Mouse (Mus musculus): ENCODE measurements around the gene Pcsk1. TPM values are rescaled to one million over a fixed set of nuclear protein-coding genes. Genes with fewer than 3 reads are reported as not detected.

Gene Pcsk1
- not detected in 2 replicates for total RNA-seq (2015; ENCODE audit: low replicate concordance)
- total RNA-seq (2017; ENCODE audit: low replicate concordance), result not detected in 2 replicates

DNA sequence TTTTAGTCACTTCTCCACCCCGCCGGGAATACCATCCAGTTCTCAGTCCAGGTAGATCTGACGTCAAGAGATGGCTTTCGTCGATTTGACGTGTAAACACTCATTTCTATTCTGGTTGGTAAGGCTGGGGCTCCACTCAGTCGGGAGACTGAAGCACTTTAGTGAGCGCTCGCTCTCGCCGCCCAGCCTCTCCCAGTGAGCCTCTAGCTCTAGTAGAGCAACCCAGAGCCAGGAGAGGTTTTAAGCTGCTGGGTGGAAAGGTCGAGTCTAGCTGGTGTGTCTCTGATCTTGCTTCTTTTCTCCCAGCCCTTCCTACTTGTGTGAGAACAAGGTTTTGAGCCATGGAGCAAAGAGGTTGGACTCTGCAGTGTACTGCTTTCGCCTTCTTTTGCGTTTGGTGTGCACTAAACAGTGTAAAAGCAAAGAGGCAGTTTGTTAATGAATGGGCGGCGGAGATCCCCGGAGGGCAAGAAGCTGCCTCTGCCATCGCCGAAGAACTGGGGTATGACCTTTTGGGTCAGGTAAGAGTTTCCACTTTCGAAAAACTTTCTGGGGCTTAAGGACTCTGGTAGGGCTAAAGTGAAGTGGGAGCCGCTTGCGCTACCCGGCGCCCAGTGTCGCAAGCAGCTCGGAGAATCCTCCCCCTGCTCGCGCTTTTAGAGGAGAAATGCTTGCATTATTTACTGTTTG is at the start of gene Pcsk1:
TSS of gene Pcsk1 (plus strand) at position 106 of the 690 bp plus-strand sequence.
- ATAC-seq (replicated peaks; ENCODE audit: low FRiP score, poor library complexity, severe bottlenecking), result no peak

DNA sequence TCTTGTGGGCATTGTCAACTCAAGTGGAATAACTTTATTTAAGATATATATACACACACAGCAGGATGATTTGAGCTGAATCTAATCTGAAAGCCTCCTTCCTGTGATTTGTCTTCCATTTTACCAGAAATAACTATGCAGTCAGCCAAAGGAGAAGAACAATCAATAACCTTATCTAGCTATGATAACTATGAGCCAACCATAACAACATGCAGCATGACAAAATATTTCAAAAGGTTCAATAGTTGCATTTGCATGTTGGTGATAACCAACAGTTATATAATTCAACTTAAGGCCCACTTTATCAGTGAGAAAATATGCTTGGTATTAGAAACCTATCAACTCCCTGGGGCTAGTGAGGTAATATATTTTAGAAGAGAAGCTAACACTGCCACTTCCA is 30.8 kb upstream of the Pcsk1 start:
- ATAC-seq (replicated peaks; ENCODE audit: low FRiP score, poor library complexity, severe bottlenecking), result no peak

DNA sequence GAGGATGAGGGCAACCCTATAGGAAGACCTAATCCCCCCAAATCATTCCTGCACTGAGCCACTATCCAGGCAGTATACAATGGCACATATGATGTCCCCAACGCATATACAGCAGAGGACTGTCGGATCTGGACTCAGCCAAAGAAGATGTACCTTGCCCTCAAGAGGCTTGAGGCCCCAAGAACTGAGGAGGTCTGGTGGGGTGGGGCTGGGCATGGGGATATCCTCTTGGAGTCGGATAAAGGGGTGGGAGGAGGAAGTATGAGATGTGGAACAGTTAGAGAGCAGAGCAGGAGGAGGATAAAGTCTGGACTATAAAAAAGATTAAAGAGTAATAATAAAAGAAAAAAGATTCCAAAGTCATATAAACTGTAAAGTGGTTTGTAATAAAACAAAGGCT is 25.7 kb upstream of the Pcsk1 start:
- ATAC-seq (replicated peaks; ENCODE audit: low FRiP score, poor library complexity, severe bottlenecking), result no peak

DNA sequence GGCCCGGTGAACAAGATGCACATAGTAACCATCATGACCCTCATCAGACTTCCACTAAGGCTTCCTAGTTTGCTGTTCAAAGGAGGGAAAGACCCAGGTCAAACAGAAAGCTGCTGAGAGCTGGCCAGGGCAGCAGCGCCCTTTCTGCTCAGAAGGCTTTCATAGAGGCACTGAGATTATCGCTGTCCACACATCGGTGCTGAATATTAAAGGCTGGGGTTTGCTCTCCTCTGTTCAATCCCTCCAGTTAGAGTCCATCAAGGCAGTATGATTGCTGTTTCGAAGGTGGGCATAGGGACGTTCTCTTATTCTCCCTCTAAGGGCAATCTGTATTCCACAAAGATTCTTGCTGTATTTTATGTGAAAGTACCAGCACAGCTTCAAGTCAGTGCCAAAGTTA is 1.0 kb upstream of the Pcsk1 start:
- no peak for ATAC-seq (replicated peaks; ENCODE audit: low FRiP score, poor library complexity, severe bottlenecking)

DNA sequence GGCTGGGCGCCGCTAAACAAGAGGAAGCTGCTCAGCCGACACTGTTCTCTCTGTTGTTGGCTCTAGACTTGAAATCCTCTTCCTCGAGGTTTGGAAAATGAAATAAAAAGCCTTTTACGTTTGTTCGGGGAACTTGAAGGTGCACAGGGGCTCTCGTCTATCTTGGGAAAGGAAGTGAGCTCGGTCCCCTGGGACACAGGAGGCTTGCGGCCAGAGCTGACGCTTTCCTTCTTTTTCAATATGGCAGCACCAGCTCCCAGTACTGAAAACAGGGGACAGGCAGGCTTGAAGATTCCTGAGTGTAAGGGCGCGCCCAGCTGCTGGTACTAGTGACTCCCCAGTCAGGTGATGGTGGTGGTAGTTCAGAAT is 769 bp downstream of the Pcsk1 start:
- no peak for ATAC-seq (replicated peaks; ENCODE audit: low FRiP score, poor library complexity, severe bottlenecking)

DNA sequence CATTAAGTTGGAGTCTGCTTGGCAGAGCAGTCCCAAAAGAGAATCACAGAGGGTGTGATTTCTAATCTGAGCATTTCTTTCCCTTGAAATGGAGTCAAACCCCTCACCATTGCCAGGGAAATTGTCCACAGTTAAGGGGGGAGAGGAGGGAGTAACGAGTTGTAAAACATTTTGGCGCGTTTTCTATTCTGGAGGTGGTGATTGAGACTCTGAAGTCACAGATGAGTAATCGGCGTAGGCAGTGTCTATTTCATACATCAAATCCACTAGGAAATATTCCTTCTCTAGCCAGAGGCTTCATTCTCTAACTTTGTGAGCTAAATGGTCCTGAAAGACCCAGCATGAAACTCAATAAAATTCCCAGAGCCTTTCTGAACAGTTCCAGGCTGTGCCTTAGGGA is 1.4 kb downstream of the Pcsk1 start:
- no peak for ATAC-seq (replicated peaks; ENCODE audit: low FRiP score, poor library complexity, severe bottlenecking)

DNA sequence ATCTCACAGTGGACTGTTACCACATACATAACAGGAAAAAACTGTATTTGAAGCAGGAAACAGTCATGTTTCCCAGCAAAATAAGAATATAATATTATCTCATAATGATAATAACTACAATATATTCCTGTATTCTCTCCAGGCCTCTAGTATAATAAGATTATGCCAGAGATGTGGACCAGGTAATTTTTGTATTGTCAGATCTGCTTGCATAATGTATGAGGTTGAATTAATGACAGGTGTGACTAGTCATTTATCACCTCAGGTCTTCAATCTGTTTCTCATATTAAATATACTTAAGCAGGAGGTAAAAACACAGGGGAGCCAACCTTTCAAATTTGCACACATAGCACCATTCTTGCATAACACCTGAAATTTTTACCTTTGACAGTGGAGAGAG is 5.9 kb downstream of the Pcsk1 start:
- no peak for ATAC-seq (replicated peaks; ENCODE audit: low FRiP score, poor library complexity, severe bottlenecking)

DNA sequence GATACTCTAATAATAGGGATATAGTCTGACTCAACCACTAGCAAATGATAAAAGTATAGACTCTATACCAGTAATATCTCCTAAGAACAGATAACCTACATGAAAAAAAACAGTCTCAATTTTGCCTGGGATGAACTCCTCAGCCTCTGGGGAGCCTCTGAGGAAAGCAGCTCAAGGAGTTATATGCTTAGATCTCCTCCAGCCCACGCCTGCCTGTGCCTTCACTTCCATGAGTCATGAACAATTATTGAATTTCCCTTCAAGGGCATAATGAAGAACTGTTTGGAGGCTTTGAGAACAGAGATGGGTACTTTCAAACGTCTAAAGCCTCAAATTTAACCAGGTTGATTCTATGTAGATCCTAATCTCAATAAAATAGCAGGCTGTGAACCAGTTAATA is 23.5 kb downstream of the Pcsk1 start:
- no peak for ATAC-seq (replicated peaks; ENCODE audit: low FRiP score, poor library complexity, severe bottlenecking)

DNA sequence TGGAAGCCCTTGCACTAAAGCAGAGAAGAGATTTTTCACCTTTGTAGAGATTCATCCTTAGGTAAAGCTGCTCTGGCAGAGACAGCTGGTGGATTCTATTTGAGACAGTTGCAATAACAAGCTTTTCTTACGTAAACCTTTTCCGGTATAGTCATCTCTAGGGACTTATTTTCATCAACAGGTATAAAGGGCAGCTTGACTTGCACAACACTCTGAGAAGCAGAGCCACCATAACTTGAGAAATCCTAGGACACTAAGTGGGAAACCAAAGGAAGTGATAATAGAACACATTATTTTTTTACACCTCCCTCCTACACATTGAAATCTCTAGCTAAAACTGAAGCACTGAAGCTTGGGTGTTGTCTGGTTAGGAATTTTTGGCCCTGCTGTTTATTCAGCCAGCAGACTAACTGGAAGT is 24.4 kb downstream of the Pcsk1 start:
- no peak for ATAC-seq (replicated peaks; ENCODE audit: low FRiP score, poor library complexity, severe bottlenecking)

DNA sequence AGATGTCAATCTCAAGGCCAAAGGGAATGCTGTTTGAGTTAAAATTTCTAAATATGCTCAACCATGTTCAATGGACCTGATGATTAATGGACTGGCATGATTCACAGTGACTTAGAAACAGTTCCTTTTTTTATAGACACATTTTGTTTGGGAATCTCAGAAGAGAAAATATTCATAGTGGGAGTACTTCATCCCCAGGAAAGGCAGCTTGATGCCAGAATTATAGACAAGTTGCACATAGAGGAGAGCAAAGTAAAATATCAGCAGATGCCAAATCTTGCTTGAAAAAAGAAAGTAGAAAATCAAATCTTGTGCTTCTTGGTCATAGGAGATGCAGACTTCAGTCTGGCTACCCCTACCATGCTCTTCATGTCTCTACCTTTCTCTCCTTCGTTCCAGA is 25.2 kb downstream of the Pcsk1 start:
- ATAC-seq (replicated peaks; ENCODE audit: low FRiP score, poor library complexity, severe bottlenecking), result no peak

DNA sequence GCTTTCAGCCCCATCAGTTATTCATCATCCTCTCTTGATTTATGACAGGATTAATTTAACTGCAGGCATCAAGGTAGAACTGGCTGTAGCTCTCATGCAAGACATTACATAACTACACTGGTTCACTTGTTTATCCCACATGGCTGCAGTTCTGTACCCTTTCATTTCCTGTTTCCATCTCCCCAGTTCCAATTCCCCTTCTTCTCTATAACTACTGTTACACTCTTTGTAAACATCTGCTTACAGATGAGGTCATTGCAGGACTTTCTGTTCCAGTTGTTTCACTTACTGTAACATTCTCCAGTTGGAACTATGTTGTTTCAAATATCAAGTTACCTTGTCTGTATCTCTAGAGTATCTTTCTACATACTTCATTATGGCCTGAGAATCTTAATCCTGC is 46.2 kb downstream of the Pcsk1 start:
- no peak for ATAC-seq (replicated peaks; ENCODE audit: low FRiP score, poor library complexity, severe bottlenecking)

DNA sequence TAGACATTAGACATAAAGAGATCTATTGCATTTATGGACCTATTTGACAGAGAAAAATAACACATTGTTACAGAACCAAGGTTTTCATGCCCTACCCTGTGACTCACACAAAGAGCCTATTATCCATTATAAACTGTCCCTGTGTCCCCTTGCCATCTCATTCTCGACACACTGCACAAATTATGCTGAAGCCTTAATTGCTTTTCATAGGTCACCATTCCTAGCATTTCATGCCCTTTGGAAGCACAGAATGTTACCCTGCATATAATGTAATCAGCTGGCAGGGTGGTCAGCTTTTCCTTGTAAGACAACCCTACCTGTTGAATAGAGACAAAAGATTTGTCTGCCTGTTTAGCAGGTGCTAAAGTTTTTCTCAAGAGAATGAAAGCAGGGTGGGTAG is 71.0 kb downstream of the Pcsk1 start:
- no peak for ATAC-seq (replicated peaks; ENCODE audit: low FRiP score, poor library complexity, severe bottlenecking)

DNA sequence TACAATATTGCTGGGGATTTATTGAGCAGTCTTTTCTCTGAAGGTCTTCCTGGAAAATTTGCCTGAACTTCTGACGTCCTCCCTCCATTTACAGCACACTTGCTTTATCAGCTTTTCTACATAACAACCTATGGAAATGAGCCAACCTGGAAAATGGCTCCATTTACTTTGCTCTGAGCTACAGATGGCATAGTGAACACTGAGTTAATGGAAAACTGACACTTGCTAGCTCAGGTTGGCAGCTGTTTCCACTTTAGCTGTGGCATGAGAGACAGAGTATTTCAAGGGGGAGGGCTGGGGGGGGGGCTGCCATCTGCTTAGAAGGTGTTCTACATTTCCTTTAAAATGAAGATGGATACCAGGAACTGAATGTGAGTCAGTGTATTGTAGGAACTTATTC is 73.8 kb downstream of the Pcsk1 start:
- ATAC-seq (replicated peaks; ENCODE audit: low FRiP score, poor library complexity, severe bottlenecking), result no peak
